Mouse (Mus musculus) layer of hippocampus, adult 8-10 months (tissue): ENCODE measurements around the gene Zrsr2. TPM values are rescaled to one million over a fixed set of nuclear protein-coding genes. Genes with fewer than 3 reads are reported as not detected.

Experiments
- DNase-seq, 2 experiments: peaks; one replicate each; pipeline ENCODE4 v3.0.0; 2022; ENCODE audit warnings: low spot score in 2 of 2
- total RNA-seq, 4 experiments: library from RNA; stranded (reverse); gene quantifications; 2 replicates each; pipeline ENCODE4 v1.2.4; 2022

The Zrsr2 gene
- total RNA-seq, 4 experiments from 2014 or later, result 32.3 to 47.4 (median 38.7) TPM

DNA sequence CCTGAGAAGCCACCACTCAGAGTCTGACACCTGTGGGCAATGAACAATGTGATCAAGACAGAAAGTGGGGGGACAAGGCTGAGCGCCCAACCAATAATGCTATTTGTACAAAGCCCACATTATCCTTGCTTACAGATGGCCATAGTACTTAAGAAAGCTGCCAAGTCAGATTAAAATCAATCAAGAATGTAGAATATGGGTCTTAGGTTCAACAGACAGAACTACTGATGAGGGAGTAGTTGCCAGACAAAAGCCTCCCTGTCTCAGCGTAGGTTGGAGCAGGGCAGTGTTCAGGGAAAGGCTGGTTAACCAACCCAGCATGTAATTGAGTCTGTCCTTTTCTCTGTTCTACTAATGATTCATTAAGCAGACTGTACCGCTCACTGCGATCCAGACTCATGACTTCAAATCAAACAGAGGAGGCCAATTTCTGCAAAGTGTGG, 72.9 kb downstream of the Zrsr2 start:
- no peak for DNase-seq

Other genes with a start within 250 kb of the Zrsr2 start
- gene Rnf138rt1, start 197.3 kb downstream of the Zrsr2 start, total RNA-seq, result 1 to 10 TPM in 1 of 4 experiments, under 1 TPM in 3; 0.45 to 1.4 (median 0.93) TPM
- 10 to 100 TPM; 33.4 to 38.9 (median 35.7) TPM for gene Ap1s2, start 49.6 kb downstream of the Zrsr2 start, total RNA-seq
- gene Car5b, start 69.3 kb upstream of the Zrsr2 start, total RNA-seq, result 1 to 10 TPM; 2.1 to 3.7 (median 2.7) TPM
- gene Siah1b, start 117.8 kb upstream of the Zrsr2 start, total RNA-seq, result 10 to 100 TPM in 2 of 4 experiments, 1 to 10 TPM in 2; 7.0 to 11.6 (median 9.9) TPM
- under 1 TPM in 1 of 4 experiments, not detected in 3; 0.39 TPM for gene Cltrn, start 130.2 kb upstream of the Zrsr2 start, total RNA-seq
- gene Ace2, start 180.7 kb upstream of the Zrsr2 start, total RNA-seq, result under 1 TPM; 0.55 to 0.83 (median 0.64) TPM